Mouse (Mus musculus) heart, embryonic 11.5 days (tissue): ENCODE measurements around the gene Gja1. TPM values are rescaled to one million over a fixed set of nuclear protein-coding genes. Genes with fewer than 3 reads are reported as not detected.

Source experiments
- ATAC-seq: fragments of 200-750 bp; cut with Nextera tagmentation; replicated peaks from 2 replicates; pipeline ENCODE4 v1.8.0; 2017; ENCODE audit warnings: moderate library complexity; ENCODE audit not compliant: insufficient number of reproducible peaks, low FRiP score, low TSS enrichment
- H3K27ac ChIP-seq: fragments of 300-500 bp; sonication (generic); 2 replicates; pipeline ENCODE4 v1.5.1; 2014; ENCODE audit warnings: mild to moderate bottlenecking, low read depth, low read length
- H3K27me3 ChIP-seq: fragments of 300-500 bp; sonication (generic); 2 replicates; pipeline ENCODE4 v1.6.1; 2014; ENCODE audit warnings: mild to moderate bottlenecking, low read length, mixed read lengths; ENCODE audit not compliant: control insufficient read depth, insufficient read depth
- H3K36me3 ChIP-seq: fragments of 300-500 bp; sonication (generic); 2 replicates; pipeline ENCODE4 v1.6.1; 2014; ENCODE audit warnings: mild to moderate bottlenecking, low read length, moderate library complexity, mixed read lengths; ENCODE audit not compliant: control insufficient read depth, insufficient read depth
- H3K4me1 ChIP-seq: fragments of 300-500 bp; sonication (generic); 2 replicates; pipeline ENCODE4 v1.6.1; 2014; ENCODE audit warnings: low read length; ENCODE audit not compliant: control insufficient read depth, insufficient read depth
- H3K4me2 ChIP-seq: fragments of 300-500 bp; sonication (generic); 2 replicates; pipeline ENCODE4 v1.6.1; 2014; ENCODE audit warnings: mild to moderate bottlenecking, moderate library complexity
- H3K4me3 ChIP-seq: fragments of 300-500 bp; sonication (generic); 2 replicates; pipeline ENCODE4 v1.5.1; 2014; ENCODE audit warnings: low read depth, low read length
- H3K9ac ChIP-seq: fragments of 300-500 bp; sonication (generic); 2 replicates; pipeline ENCODE4 v1.6.1; 2014; ENCODE audit warnings: mild to moderate bottlenecking, low read depth, low read length, moderate library complexity
- H3K9me3 ChIP-seq: fragments of 300-500 bp; sonication (generic); replicated peaks from 2 replicates; pipeline ENCODE4 v1.6.1; 2016; ENCODE audit warnings: low read length; ENCODE audit not compliant: control insufficient read depth
- WGBS: fragments of 180-500 bp; shearing (Covaris S2); extraction: QIAGEN DNeasy Blood & Tissue Kit; methylation state at CpG from one replicate; pipeline ENCODE4 v1.1.7; 2014; ENCODE audit not compliant: insufficient replicate concordance; 5-methylcytosine and 5-hydroxymethylcytosine counted together
- polyA plus RNA-seq: library from polyadenylated mRNA; unstranded; fragments of >200 nt; fragmentation: Nextera tagmentation; extraction: Ambion mirVana; gene quantifications from 2 replicates; pipeline ENCODE4 v1.2.1, GENCODE M21; 2014

Gja1 gene
- polyA plus RNA-seq, 1 experiment from 2014 or later = 252 TPM

DNA sequence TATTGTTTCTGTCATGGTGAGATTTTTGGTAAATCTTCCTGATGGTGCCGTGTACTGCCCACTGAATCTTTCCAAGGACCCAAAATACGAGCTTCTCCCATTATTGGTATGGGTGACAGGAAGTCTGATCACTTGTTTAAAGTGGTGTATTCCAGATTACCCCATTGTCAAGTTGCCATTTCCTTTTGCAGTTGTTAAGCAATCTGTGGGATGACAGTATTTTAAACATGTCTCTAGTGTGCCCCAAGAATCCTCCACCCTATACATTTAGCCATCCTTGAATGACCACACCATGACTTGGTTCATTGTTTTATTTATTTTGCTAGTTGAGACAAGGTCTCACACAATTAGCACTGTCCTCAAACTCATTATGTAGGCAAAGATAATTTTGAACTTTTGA, 50.3 kb downstream of the Gja1 start:
- Histone ChIP-seq H3K36me3 (no peaks in the 10 kb centered on the region), H3K4me2 (no peak overlapping the region), H3K9me3 (no peaks in the 10 kb centered on the region), H3K4me3 (no peak overlapping the region), H3K27me3 (no peaks in the 10 kb centered on the region), H3K27ac (no peak overlapping the region), H3K9ac (no peak overlapping the region), H3K4me1 (peaks cover 4% of the 10 kb centered on the region; the same call in 1 of the 2 replicates)
- 76% methylated on average over 2 of the region's 2 CpGs for WGBS
- no peak for ATAC-seq

DNA sequence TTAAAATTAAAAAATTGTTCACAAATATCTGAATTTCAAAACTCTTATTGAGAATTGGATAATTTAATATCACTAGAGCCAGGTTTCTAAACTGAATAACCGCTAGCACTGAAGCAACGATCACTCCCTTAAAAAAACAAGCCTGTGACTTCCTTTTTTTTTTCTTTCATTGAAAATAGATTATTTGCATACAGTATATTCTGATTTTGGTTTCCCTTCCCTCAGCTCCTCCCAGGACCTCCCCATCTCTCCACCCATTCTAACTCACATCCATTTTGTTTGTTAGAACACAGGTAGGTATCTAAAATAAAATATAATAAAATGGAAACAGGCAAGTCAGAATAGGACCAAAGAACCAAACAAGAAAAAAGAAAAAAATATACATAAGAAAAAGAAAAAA, 50.7 kb downstream of the Gja1 start:
- WGBS = 83% methylated on average over 2 of the region's 2 CpGs
- H3K9ac ChIP-seq = no peak overlapping the region
- H3K4me2 ChIP-seq = no peak overlapping the region

DNA sequence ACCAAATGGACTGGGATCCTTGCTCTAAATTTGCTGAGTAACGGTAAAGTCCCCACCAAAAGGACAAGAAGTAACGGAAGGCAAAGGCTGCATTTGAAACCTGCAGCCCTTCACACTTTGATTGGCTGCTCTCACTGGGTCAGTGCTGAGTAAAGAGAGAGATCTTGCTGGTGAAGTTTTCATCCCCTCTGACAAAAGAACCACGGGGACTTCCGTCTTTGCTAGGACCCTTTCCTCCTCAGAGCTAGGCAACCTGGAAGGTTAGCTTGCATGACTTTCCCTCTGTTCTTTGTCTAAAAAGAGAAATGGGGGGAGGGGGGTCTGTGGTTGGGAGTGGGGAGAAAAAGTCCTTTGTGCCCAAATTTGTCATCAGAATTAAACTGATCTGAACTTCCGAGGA, 51.9 kb downstream of the Gja1 start:
- 71% methylated on average over 5 of the region's 5 CpGs for WGBS
- Histone ChIP-seq H3K9ac (no peak overlapping the region), H3K27ac (no peak overlapping the region), H3K4me3 (no peak overlapping the region), H3K4me1 (peaks cover 4% of the 10 kb centered on the region; the same call in 1 of the 2 replicates), H3K4me2 (no peak overlapping the region), H3K9me3 (no peaks in the 10 kb centered on the region), H3K27me3 (no peaks in the 10 kb centered on the region), H3K36me3 (no peaks in the 10 kb centered on the region)
- no peak for ATAC-seq

More for the DNA sequence above, 50.7 kb downstream of the Gja1 start:
- Histone ChIP-seq H3K4me3 (no peak overlapping the region), H3K27ac (no peak overlapping the region), H3K4me1 (peaks cover 4% of the 10 kb centered on the region; the same call in 1 of the 2 replicates), H3K9me3 (no peaks in the 10 kb centered on the region), H3K27me3 (no peaks in the 10 kb centered on the region), H3K36me3 (no peaks in the 10 kb centered on the region)
- ATAC-seq = no peak

GRCm38 (mm10) chr10:56431600-56432389, 54.7 kb downstream of the Gja1 start:
- peak overlapping the region; percentile 10; the same call in 1 of the 2 replicates for H3K27ac ChIP-seq
- 0 out of 2 replicates have a peak, but pooled peaks have one; percentile 35 for ATAC-seq
- 10% methylated on average over 23 of the region's 23 CpGs for WGBS

GRCm38 (mm10) chr10:56432390-56432709, 55.2 kb downstream of the Gja1 start:
- Histone ChIP-seq H3K9ac (no peak overlapping the region), H3K27ac (no peak overlapping the region), H3K4me3 (no peak overlapping the region), H3K9me3 (no peaks in the 10 kb centered on the region), H3K36me3 (no peaks in the 10 kb centered on the region), H3K4me1 (peaks cover 4% of the 10 kb centered on the region; the same call in 1 of the 2 replicates), H3K27me3 (no peaks in the 10 kb centered on the region), H3K4me2 (peak overlapping the region; percentile 75)
- 44% methylated on average over 6 of the region's 6 CpGs for WGBS
- no peak for ATAC-seq

More at GRCm38 (mm10) chr10:56431600-56432389, 54.7 kb downstream of the Gja1 start:
- H3K36me3 ChIP-seq = no peaks in the 10 kb centered on the region
- peaks cover 4% of the 10 kb centered on the region; the same call in 1 of the 2 replicates for H3K4me1 ChIP-seq
- H3K4me2 ChIP-seq = peak overlapping the region; percentile 75
- H3K27me3 ChIP-seq = no peaks in the 10 kb centered on the region
- H3K9ac ChIP-seq = peak overlapping the region; percentile 61
- no peaks in the 10 kb centered on the region for H3K9me3 ChIP-seq
- peak overlapping the region; percentile 38 for H3K4me3 ChIP-seq

- Histone ChIP-seq H3K36me3 (no peaks in the 10 kb centered on the region), H3K4me3 (no peak overlapping the region), H3K27ac (no peak overlapping the region), H3K9me3 (no peaks in the 10 kb centered on the region), H3K27me3 (no peaks in the 10 kb centered on the region), H3K4me2 (no peak overlapping the region), H3K4me1 (peaks cover under 1% of the 10 kb centered on the region; the same call in 1 of the 2 replicates), H3K9ac (no peak overlapping the region)
- WGBS = 63% methylated on average over 11 of the region's 11 CpGs
- ATAC-seq = no peak
Observed at GRCm38 (mm10) chr10:56437290-56437689, 60.2 kb downstream of the Gja1 start.

DNA sequence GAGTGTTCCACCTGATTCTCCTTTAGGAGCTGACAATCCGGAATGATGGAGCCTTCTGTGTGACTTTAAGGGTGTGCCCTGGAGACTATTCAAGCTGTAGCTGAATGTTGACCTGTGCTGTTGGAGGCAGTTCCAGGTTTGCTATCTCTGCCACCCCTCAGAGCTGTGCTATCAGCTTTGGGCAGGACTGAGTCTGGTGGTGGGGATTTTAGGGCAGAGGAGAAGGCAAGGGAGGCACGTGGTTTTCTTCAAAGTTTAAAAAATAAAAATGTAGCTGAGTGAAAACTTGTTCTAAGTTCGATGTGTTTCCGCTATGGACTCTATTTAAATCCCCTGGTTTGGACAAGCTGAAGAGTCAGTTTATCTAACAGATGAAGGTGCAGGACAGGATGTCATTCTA, 62.5 kb downstream of the Gja1 start:
- no peak overlapping the region for H3K9ac ChIP-seq
- no peaks in the 10 kb centered on the region for H3K27me3 ChIP-seq
- WGBS = 50% methylated on average over 4 of the region's 4 CpGs
- H3K9me3 ChIP-seq = no peaks in the 10 kb centered on the region
- H3K4me2 ChIP-seq = no peak overlapping the region
- no peak for ATAC-seq
- H3K27ac ChIP-seq = no peak overlapping the region
- H3K4me1 ChIP-seq = no peaks in the 10 kb centered on the region
- no peak overlapping the region for H3K4me3 ChIP-seq
- no peaks in the 10 kb centered on the region for H3K36me3 ChIP-seq

GRCm38 (mm10) chr10:56444457-56444856, 67.3 kb downstream of the Gja1 start:
- H3K36me3 ChIP-seq = no peaks in the 10 kb centered on the region
- H3K27me3 ChIP-seq = no peaks in the 10 kb centered on the region
- no peaks in the 10 kb centered on the region for H3K4me1 ChIP-seq
- no peak overlapping the region for H3K4me2 ChIP-seq
- no peak overlapping the region for H3K9ac ChIP-seq
- no peak overlapping the region for H3K4me3 ChIP-seq
- no peaks in the 10 kb centered on the region for H3K9me3 ChIP-seq
- ATAC-seq = no peak
- no peak overlapping the region for H3K27ac ChIP-seq
- WGBS = 57% methylated on average over 2 of the region's 2 CpGs

GRCm38 (mm10) chr10:56449030-56449429, 71.9 kb downstream of the Gja1 start:
- Histone ChIP-seq H3K4me2 (no peak overlapping the region), H3K9ac (no peak overlapping the region), H3K4me1 (no peaks in the 10 kb centered on the region), H3K36me3 (no peaks in the 10 kb centered on the region), H3K4me3 (no peak overlapping the region), H3K9me3 (no peaks in the 10 kb centered on the region), H3K27me3 (no peaks in the 10 kb centered on the region), H3K27ac (no peak overlapping the region)
- no peak for ATAC-seq
- 61% methylated on average over 4 of the region's 4 CpGs for WGBS
